Mouse (Mus musculus): ENCODE measurements around the gene Tyrobp. TPM values are rescaled to one million over a fixed set of nuclear protein-coding genes. Genes with fewer than 3 reads are reported as not detected.

Tyrobp gene
- total RNA-seq (2022) = 1 to 10 TPM in 2 of 4 experiments, under 1 TPM in 2; 0.82 to 5.5 (median 2.1) TPM

DNA sequence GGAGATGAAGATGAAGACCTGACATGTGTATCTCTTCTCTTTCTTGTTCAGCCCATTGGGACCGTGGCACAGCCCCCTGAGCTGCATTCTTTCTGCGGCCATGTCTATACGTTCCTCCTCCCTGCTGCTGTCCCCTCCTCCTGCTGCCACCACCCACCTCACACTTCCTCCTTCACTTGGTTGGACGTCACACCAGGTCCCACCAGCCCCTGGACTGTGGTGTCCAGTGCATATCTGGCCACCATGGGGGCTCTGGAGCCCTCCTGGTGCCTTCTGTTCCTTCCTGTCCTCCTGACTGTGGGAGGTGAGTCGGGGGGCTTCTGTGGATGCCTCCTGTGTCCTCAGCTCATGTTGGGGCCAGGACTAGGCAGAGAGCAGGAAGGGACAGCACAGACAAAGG lies at the start of gene Tyrobp:
Tyrobp (plus strand) TSS at position 165 of the 400 bp plus-strand sequence.
- DNase-seq (ENCODE audit: low spot score in 2 of 2) = no peak

DNA sequence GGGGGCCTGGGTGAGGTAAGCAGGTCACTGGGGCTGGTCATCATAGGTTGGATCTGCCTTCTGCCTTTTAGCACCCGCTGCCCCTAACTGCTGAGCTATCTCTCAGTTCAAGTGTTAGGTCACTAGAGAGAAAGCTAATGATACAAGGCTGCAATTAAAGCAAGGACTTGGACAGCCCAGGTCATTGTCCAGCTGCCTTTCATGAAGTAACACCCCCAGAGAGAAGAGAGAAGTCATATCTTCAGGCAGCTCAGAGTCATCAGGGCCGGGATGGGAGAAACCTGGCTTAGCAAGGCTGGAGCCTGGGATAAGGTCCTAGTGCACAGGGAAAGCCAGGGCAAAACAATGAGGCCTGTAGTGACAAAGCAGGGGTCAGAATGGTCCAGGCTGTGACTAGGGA lies 46.1 kb upstream of the Tyrobp start:
- DNase-seq (ENCODE audit: low spot score in 2 of 2) = no peak

DNA sequence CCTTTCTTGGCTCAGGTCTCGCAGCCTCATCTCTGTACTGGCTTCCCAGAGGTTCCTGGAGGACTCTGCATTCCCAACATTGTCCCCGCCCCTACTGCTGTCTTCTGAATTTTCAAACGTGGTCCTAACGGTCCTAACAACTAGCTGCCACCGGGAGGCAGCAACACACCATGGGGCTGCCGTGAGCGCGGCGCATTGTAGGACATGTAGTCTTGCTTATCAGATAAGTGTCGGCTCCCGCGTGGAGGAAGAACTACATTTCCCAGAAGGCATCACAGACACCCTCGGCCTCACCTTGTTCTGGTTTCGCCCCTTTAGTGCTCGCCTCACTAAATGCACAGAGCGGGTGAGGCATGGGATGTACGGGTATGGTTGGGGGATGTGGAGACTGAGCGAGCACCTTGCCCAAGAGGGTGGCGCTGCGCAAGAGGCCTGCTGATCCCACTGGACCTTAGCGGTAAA lies 40.0 kb upstream of the Tyrobp start:
- DNase-seq (ENCODE audit: low spot score in 2 of 2) = peak; percentile 87 to 91

DNA sequence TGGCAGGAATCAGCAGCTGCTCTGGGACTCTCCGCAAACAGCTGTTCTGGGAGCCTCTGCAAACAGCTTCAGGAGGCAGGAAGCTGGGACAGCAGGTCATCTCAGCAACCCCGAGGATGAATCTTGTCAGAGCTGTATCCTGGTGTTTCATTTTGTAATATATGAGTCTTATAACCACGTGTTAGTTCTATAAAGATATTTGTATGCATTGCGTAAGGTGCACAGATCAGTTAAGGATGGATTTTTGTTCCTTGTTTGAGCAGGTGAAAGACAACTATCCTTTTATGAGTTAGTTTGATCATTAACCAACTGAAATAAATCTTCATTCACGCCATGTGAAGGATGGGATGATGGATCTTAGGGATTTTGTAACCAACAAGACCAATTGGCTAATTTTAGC lies 33.5 kb upstream of the Tyrobp start:
- DNase-seq (ENCODE audit: low spot score in 2 of 2) = no peak

DNA sequence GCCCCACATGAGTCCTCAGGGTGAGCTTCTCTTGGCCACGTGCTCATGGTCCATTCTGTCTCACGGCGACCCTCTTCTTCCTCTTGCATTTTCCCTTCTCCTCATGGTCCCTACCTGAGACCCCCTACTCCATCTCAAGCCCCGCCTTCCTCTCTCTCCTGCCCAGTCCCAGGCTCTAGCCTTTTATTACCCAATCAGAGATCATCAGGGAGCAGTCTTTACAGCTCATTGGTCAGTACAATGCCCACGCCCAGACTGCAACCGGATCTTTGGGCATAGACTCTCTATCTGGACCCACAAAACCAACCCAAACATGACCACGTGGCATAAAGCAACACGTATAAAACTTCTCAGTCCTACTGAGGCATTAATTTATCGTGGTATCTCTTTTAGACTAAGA lies 29.5 kb upstream of the Tyrobp start:
- no peak for DNase-seq (ENCODE audit: low spot score in 2 of 2)

DNA sequence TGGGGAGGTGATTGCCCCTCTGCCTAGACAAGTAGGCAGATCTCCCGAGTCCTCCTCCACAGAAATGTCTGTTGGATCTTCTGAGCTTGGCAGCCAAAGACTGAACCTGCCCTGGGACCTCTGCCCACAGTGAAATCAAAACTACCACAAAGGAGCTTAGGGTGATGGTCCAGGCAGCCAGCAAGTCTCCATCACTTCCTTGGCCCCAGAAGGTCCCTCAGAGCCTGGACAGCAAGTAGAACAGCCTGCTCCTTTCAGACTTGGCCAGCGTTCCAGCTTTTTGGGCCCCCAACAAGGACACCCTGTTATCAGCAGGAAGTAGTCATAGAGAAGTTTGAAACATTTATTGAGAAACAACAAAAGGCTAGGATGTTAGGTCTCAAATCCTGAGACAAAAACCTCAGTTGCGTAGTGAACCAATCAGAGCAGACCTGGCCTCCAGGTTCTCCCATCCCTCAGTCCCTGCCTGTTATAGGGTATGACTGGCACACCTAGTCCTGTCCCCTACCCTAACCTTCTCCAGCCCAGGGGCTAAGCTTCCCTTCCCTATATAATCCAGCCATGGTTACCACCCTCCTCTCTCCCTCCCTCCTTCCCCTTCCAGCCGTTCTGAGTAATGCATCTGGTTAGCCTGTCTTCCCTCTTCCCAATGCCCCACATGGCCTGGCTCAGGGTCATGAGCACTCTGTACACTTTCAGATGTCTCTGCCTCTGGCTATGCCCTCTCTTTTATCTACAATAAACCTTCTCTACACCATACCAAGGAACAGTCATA lies 20.6 kb upstream of the Tyrobp start:
- no peak for DNase-seq (ENCODE audit: low spot score in 2 of 2)

DNA sequence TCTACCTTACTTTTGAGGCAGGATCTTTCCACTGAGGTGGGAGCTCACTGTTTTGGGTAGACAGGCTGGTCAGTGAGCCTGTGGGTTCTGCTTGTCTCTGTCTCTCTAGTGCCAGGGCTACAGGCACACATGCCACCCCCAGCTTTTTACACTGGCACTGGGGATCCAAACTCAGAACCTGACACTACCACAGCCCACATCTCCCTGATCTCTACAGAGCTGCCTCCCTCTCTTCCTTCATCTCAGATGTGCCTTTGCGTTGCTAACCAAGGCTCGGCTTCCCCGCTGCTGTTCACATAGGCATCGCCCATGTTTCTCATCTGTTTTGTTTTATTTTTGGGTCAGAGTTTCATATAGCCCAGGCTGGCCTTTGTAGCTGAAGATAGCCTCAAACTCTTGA lies 19.9 kb upstream of the Tyrobp start:
- no peak for DNase-seq (ENCODE audit: low spot score in 2 of 2)

DNA sequence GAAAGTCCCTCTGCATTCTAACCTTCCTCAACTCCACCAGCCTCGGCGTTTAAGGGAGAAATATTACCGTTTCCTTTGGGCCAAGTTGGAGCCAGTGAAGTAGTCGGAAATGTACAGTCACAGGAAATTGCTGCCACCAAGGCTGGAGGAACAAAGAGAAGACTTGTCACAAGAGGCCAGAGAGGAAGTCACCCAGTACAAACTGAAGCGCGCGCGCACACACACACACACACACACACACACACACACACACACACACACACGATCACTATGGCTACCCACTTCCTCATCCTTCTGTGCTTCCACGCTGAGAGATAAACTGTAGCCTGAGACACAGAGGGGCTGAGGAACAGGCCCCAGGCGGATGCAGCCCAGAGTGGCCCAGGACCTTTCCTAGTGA lies 19.2 kb upstream of the Tyrobp start:
- DNase-seq (ENCODE audit: low spot score in 2 of 2) = no peak

DNA sequence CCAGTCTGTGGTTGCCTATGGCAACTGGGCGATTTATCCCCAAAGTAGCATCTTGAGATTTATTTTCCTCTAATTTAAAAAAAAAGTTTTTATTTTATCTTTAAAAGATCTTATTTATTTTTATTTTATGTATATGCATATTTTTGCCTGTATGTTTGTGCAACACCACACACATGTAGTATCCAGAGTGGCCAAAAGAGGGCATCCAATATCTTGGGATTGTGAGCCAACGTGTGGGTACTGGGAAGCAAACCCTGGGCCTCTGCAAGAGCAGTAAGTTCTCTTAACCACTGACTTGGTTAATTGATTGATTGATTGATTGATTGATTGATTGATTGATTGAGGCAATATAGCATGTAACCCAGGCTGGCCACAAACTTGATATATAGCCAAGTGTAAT lies 18.7 kb upstream of the Tyrobp start:
- no peak for DNase-seq (ENCODE audit: low spot score in 2 of 2)

DNA sequence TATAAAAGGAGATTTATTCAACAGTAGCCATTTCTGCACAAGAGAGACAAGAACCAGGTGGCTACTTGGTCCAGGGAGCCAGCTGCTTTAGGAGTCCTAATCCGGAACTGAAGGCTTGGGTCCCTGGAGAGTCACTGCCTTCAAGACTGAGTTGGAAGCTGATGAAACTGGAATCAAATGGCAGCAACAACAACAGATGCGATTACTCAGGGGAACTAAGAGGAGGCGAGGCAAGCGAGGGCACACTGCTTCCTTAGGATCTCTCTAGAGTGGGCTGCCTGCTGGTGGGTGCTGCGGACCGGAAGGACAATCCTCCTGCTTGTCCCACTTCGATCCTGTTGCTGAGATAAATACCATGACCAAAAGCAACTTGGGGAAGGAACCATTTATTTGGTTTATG lies 13.9 kb upstream of the Tyrobp start:
- no peak for DNase-seq (ENCODE audit: low spot score in 2 of 2)

DNA sequence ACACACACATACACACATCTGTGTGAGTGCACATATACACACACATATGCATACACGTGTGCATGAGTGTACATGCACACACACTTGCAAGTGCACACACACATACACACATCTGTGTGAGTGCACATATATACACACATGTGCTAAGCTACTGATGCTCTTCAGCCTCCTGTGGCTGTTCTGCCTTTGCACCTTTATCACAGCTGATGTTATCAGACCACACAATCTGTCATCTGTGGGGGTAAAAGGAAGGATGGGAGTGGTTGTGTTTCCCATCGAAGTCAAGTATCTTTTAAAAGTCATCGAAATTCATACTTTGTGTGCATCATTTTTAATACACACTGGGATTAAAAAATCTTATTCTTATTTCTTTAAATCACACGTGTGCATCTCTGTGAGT lies 11.2 kb upstream of the Tyrobp start:
- no peak for DNase-seq (ENCODE audit: low spot score in 2 of 2)

DNA sequence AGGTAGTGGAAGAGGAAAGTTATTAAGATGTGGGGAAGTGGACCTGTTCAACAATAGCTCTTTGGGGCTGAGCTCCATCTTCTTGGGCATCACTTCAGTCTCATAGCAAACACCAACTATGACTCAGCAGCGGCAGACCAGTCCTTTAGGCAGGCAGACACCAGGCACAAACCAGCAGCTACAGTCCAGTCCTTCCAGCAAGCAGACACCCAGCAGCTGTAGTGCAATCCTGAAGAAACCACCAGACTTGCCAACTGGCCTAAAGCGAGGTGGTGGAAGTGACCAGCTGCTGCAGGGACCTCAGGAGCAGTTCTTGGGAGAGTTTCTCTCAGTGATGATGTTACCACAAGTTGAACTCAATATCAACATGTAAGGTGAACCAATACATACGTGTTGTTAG lies 4.9 kb upstream of the Tyrobp start:
- DNase-seq (ENCODE audit: low spot score in 2 of 2) = no peak

DNA sequence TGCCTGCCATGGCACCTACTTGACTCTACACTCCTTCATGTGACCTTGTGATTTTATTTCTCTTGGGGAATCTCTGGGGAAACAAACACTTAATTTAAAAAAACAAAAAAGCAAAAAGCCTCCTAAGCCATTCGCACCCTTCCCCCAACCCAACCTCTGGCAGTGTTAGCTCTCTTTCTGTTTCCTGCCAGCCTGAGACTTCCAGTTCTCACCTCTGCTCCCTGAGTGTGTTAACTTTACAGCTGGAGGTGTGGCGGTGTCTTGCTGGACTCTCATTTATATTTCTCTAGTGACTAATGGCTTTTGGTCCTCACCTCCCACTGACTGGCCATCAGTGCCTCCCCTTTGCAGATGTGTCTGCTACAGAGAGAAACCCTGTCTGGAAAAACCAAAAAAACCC lies 3.8 kb upstream of the Tyrobp start:
- DNase-seq (ENCODE audit: low spot score in 2 of 2) = no peak

DNA sequence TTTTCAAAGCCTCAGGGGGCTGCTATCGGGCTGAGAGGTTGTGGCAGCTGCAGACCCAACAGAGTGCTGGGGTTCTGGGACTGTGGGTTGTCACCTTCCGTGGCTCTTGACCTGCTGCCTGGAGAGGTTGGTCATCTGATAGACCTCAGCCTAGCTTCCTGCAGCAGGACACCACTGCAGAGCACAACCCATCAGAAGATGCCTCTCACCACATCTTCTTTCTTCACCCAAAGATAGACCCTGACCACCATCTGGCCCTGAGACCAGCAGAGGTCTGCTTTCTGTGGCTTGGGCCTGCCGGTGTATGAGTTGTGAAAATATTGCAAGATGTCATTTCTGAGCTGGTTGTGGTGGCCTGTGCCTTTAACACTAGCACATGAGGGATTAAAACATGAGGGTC lies 2.5 kb upstream of the Tyrobp start:
- no peak for DNase-seq (ENCODE audit: low spot score in 2 of 2)

DNA sequence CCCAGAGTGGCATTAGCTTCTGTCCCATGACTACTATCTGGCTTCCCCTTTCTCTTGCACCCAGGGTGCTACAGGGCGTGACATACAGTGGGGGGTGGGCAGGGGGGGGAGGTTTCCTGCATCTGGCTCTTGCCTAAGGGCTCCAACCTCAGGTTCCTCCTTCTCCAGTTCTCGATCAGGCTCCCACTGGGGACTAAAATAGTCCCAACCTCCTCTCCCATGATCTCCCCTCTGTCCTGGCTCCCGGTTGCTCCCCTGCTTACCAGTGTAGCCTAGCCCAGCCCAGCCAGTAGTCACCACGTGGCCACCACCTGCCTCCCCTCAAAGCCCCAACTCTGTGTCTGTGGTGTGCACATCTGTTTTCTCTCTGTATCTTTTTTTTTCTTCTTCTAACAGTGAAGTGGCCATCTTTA lies 819 bp upstream of the Tyrobp start:
- no peak for DNase-seq (ENCODE audit: low spot score in 2 of 2)

DNA sequence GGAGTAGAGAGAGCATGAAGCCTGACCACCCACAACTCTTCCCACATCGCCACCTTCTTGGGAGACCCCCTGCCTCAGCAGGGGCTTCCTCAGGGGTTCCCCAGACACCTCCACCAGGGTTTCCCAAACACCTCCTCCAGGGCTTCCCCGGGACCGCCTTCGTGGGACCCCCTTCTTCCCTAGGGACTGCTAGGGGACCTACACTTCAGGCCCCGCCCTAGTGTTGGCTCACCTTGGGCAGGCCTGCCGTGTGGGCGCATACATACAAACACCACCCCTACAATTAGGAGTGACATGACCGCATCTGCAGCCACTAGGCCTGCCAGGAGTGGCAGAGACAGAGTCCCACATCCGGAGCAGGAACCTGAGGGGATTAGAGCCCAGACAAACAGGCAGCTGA lies 4.3 kb downstream of the Tyrobp start:
- DNase-seq (ENCODE audit: low spot score in 2 of 2) = no peak

DNA sequence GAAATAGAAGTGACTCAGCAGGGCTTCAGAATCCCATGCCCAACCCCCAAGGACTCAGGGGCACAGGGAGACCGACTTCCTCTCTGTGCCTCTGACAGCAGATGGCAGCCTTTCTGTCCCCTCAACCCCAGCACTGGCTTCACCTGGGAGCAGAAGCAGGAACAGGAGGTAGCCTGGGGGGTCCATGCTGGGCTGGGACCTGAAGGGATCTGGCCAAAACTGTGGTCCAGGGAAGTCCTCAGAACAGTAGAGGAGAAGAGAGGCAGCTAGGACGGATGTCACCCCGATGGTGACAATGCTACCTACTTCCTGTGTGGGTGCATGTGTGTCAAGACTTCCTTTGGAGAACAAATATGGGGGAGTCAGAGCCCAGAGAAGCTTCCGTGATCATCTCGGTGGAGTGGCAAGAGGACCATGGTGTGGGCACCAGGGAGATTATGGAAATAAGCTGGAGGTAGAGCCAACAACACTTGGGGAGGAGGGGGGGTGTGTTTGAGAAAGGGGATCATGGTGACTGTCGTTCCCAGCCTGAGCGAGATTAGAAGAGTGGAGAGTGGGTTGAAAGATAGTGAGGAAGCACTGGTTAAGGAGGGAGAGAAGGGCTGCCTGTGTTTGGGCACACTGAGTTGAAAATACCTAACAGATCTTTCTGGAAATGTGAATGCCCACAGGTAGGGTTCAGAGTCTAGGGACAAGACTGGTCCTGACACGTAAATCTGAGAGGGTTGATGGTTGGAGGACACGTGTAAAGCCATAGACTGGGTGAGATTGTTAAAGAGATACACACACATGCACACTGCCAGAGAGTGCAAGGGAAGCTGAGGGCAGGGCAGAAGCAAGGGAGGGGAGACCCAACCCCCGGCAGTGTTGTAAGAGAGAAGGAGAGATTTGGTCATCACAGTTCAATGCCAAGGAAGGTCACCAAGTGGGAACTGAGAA lies 6.3 kb downstream of the Tyrobp start, which contains the start of gene Hcst:
Hcst (minus strand) TSS at position 294 of the 939 bp plus-strand sequence.
- DNase-seq (ENCODE audit: low spot score in 2 of 2) = no peak

DNA sequence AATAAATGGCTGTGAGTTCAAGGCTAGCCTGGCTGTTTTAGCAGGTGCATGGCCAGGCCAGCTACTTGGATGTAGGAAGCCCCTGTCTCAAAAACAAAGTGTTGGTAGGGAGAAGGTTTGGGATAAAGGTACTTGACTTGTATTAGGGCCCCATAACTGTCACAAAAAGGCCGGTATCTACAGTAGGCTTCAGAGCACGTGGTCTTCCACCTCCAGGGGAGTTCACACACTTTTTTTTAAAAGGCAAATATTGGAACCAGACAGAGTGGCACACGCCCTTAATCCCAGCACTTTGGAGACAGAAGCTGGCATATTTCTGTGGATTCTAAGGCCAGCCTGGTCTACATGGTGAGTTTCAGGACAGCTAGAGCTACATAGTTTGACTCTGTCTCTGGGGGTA lies 7.1 kb downstream of the Tyrobp start:
- DNase-seq (ENCODE audit: low spot score in 2 of 2) = no peak

DNA sequence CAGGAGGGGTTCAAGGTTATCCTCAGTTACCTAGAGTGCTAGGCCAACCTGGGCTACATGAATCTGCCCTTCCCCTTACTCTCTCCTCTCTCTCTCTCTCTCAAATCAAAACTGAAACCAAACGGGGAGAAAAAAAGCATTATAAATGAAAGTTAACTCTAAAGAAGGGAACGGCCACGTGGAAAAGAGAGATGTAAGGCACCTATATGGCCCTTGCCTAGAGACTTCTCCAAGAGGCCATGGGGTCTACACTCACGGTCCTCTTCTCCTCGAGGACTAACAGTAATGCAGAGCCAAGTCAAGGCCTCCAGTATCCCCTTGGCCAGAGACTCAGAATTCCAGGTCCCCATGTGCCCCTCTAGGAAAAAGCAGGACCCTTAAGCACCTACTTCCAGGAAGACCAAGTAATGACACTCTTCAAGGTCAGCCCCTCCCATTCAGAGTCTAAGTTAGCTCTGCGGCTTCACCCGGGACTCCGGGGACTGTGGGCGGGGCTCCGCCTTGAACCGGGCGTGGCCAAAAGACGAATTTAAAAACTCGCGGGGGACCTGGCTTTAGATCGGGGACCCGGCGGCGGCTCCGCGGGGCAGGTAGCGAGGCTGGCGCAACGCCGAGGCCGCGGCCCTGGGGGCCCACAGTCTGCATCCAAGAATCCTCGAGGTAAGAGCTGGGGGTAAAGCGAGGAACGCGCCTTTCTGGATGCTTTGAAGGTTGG lies 7.8 kb downstream of the Tyrobp start, which contains the start of gene Nfkbid:
Nfkbid (plus strand) TSS at position 558 of the 715 bp plus-strand sequence.
- DNase-seq (ENCODE audit: low spot score in 2 of 2) = peak in 1 of 2 experiments; percentile 18

DNA sequence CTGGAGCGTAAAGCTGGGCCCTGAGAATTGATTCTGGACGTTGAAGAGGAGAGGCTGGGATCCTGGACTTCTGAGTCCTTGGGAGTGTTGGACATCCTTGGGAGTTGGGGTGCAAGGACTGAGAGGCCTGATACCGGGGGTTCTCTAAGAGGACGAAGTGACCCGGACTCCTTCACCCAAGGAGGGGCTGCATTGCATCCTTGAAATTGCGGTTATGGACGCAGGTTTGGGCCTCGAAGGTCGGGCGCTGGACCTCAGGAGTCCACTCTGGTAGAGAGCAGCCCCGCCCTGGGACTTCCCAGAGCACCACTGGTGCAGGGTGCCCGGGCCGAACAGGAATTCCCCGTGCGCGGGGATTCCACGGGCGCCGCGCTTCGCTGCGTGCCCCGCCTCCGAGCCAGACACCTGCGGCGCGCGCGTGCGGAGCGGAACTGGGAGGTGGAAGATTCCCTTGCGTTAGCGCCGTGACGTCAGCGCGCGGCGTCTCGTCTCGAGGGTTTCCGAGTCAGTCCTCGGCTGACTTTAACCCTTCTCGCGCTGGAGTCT lies 8.4 kb downstream of the Tyrobp start:
- DNase-seq (ENCODE audit: low spot score in 2 of 2) = peak; percentile 25 to 45

DNA sequence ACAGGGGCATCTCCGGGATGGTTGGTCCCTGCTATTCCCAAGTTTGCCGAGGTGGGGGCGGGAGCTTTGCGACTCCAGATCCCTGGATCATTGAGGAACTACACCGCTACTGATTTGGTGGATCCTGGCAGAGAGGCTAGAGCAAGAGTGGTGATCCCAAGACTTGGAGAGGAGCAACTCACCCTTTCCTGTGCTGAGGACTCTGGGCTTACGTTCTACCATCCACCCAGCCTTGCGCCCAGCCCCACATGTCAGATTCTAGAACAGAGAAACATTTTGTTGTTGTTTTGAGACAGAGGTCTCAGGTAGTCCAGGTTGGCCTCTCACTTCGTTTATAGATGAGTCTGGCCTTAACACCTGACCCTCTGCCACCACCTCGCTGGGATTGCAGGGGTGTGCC lies 9.0 kb downstream of the Tyrobp start:
- no peak for DNase-seq (ENCODE audit: low spot score in 2 of 2)

Measured in gastrocnemius, adult 8-10 months (tissue).